Mouse (Mus musculus) erythroblast, embryonic 14.5 days (primary cell): ENCODE data around the gene Eef1a1.

Experiments used
- GATA1 ChIP-seq: IDR thresholded peaks from 2 replicates; pipeline ENCODE4 v1.6.1; 2012; ENCODE audit warnings: low read length, inconsistent platforms, mixed read lengths
- TAL1 ChIP-seq: IDR thresholded peaks from 3 replicates; pipeline ENCODE4 v1.6.1; 2012; ENCODE audit warnings: low read length, inconsistent platforms, mixed read lengths

GRCm38 (mm10) chr9:78534606-78535005 is 45.7 kb upstream of the Eef1a1 start:
- no peak for TF ChIP-seq TAL1
- TF ChIP-seq GATA1 = no peak
